Mouse (Mus musculus): ENCODE results near the gene Clec14a.
"Not testable (repeated sequence)": the region's sequence is repeated elsewhere in the genome, so short reads cannot be mapped to it uniquely, and the experiment has no call there.

The Clec14a gene

GRCm38 (mm10) chr12:58268563-58269501, at the start of gene Clec14a:
TSS of gene Clec14a (minus strand) at chr12:58269290.
- ATAC-seq (ENCODE audit: insufficient number of reproducible peaks, low FRiP score, low TSS enrichment) = 0 out of 2 replicates have a peak, but pooled peaks have one; percentile 26

GRCm38 (mm10) chr12:58307835-58308234, 38.7 kb upstream of the Clec14a start:
- no peak for ATAC-seq (ENCODE audit: insufficient number of reproducible peaks, low FRiP score, low TSS enrichment)

GRCm38 (mm10) chr12:58306402-58306801, 37.3 kb upstream of the Clec14a start:
- ATAC-seq (ENCODE audit: insufficient number of reproducible peaks, low FRiP score, low TSS enrichment) = not testable (repeated sequence)

- ATAC-seq (ENCODE audit: insufficient number of reproducible peaks, low FRiP score, low TSS enrichment) = no peak
Measured at GRCm38 (mm10) chr12:58305567-58305966, 36.5 kb upstream of the Clec14a start.

GRCm38 (mm10) chr12:58296980-58297379, 27.9 kb upstream of the Clec14a start:
- ATAC-seq (ENCODE audit: insufficient number of reproducible peaks, low FRiP score, low TSS enrichment) = no peak

GRCm38 (mm10) chr12:58285912-58286311, 16.8 kb upstream of the Clec14a start:
- ATAC-seq (ENCODE audit: insufficient number of reproducible peaks, low FRiP score, low TSS enrichment) = no peak

GRCm38 (mm10) chr12:58270520-58270919, 1.4 kb upstream of the Clec14a start:
- no peak for ATAC-seq (ENCODE audit: insufficient number of reproducible peaks, low FRiP score, low TSS enrichment)

- ATAC-seq (ENCODE audit: insufficient number of reproducible peaks, low FRiP score, low TSS enrichment) = no peak
Measured at GRCm38 (mm10) chr12:58269505-58269904, 415 bp upstream of the Clec14a start.

- ATAC-seq (ENCODE audit: insufficient number of reproducible peaks, low FRiP score, low TSS enrichment) = no peak
Measured at GRCm38 (mm10) chr12:58268186-58268562, 916 bp downstream of the Clec14a start.

- no peak for ATAC-seq (ENCODE audit: insufficient number of reproducible peaks, low FRiP score, low TSS enrichment)
Measured at GRCm38 (mm10) chr12:58267779-58268178, 1.3 kb downstream of the Clec14a start.

- no peak for ATAC-seq (ENCODE audit: insufficient number of reproducible peaks, low FRiP score, low TSS enrichment)
Measured at GRCm38 (mm10) chr12:58251901-58252300, 17.2 kb downstream of the Clec14a start.

GRCm38 (mm10) chr12:58232489-58232888, 36.6 kb downstream of the Clec14a start:
- ATAC-seq (ENCODE audit: insufficient number of reproducible peaks, low FRiP score, low TSS enrichment) = no peak

GRCm38 (mm10) chr12:58225644-58226043, 43.4 kb downstream of the Clec14a start:
- no peak for ATAC-seq (ENCODE audit: insufficient number of reproducible peaks, low FRiP score, low TSS enrichment)

GRCm38 (mm10) chr12:58219078-58219477, 50.0 kb downstream of the Clec14a start:
- ATAC-seq (ENCODE audit: insufficient number of reproducible peaks, low FRiP score, low TSS enrichment) = no peak

- ATAC-seq (ENCODE audit: insufficient number of reproducible peaks, low FRiP score, low TSS enrichment) = no peak
Measured at GRCm38 (mm10) chr12:58216218-58216617, 52.9 kb downstream of the Clec14a start.

Data from cerebellum, adult (tissue).